Mouse (Mus musculus): ENCODE measurements around the gene Clmp. TPM values are rescaled to one million over a fixed set of nuclear protein-coding genes. Genes with fewer than 3 reads are reported as not detected.

Clmp gene
- polyA plus RNA-seq (2012; rRNA removed): 40.8 and 65.0 TPM in 2 replicates

DNA sequence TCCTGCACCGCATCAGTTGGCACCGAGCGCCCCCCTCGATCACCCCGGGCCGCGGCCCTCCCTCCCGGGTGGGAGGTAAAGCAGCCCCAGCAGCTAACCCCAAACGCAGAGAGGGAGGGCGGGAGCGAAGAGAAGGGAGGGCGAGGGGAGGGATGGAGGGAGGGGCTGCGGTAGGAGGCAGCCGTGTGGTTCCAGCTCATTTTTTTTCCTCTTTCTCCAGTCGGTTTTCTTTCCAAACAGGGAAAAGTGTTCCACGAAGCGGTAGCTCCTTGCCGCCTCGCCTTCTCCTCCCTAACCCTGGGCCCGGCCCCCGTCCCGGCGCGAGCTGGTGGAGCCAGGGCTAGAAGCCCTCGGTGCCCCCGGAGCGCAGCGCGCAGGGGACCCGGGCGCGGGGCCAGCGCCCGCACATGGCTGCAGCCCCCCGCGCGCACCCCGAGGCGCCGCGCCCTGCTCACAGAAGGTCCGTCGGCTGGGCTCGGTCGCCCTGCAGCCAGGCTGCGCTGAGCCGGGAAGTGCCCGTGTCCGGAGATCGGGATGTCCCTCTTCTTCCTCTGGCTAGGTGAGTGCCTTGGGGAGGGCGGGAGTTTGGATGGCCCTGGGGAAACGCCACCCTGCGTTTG, at the start of gene Clmp:
TSS of gene Clmp (plus strand) at position 162 of the 620 bp plus-strand sequence.

DNA sequence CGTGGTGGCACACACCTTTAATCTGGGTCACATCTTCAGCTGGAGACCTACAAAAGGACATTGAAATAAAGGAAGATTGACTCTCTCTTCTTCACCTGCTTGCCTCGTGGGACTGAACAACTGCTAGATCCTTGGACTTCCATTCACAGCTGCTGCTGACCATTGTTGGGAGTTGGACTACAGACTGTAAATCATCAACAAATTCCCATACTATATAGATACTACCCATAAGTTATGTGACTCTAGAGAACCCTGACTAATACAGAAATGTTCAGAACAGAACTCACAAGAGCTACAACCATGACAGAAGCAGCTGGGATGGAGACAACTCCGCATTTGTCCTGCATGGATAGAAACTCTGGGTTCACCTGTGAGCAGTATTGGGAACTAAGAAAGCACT, 15.4 kb upstream of the Clmp start, which contains the start of gene Gm21915:
TSS of gene Gm21915 (plus strand) at position 301 of the 400 bp plus-strand sequence.

DNA sequence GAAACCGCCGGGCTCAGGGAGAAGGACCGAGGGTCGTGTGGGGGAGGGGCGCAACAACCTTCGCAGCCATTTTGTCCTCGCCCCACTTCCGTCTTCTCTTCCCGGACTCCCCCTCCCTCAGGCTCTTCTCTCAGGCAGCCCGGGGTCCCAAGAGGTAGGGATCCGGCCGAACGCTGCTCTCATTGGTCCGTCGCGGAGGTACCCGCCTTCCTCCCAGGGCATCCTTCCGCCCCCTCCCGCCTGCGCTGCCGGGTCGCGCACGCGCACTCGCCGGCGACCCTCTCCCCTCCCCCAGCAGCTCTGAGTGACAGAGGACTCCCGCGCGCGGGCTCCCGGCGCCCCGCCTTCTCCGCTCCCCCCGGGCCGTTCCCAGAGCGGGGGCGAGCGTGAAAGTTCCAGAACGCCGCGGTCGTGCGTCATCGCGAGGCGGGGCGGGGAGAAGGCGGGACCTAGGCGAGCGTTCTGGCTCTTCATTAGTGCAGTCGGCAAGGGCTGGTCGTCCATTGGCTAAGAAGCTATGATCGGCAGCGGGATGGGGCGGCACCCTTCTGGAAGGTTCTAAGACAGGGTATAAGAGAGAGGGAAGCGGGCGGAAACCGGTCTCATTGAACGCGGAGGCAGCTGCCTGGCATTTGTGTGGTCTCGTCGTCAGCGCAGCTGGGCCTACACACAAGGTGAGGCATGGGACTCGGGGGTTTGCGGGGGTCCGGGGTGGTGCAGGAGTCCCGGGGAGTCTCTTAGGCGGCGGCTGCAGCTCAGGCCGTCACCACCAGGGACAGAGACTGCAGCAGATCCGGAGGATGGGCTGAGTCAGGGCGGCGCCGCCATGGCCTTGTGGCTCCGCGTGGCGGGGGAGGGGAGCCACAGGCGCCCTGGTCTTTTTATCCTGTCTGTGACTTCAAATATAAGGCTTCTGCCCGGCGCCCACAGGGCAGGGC, 115.2 kb downstream of the Clmp start, which contains the start of gene Hspa8:
TSS of gene Hspa8 (plus strand) at position 310 of the 938 bp plus-strand sequence.

Other genes starting within 250 kb of the Clmp start
- 159 and 234 TPM in 2 replicates for gene Gramd1b, start 154.6 kb upstream of the Clmp start, polyA plus RNA-seq (2012; rRNA removed)
- gene Gm21915, start 15.3 kb upstream of the Clmp start, polyA plus RNA-seq (2012; rRNA removed): not detected in 2 replicates
- 1,901 and 2,710 TPM in 2 replicates for gene Hspa8, start 115.0 kb downstream of the Clmp start, polyA plus RNA-seq (2012; rRNA removed)
- gene Bsx, start 188.2 kb downstream of the Clmp start, polyA plus RNA-seq (2012; rRNA removed): not detected in 2 replicates